Mouse (Mus musculus) kidney, embryonic 14.5 days (tissue): ENCODE results near the gene Hnrnpul2. TPM values are rescaled to one million over a fixed set of nuclear protein-coding genes. Genes with fewer than 3 reads are reported as not detected.

Source experiments
- ATAC-seq: fragments of 200-750 bp; cut with Nextera tagmentation; 2 replicates; pipeline ENCODE4 v1.8.0; 2017; ENCODE audit warnings: moderate number of reproducible peaks, mild to moderate bottlenecking, moderate TSS enrichment, moderate library complexity; ENCODE audit not compliant: low FRiP score, low TSS enrichment
- H3K27ac ChIP-seq: fragments of 300-500 bp; sonication (generic); 2 replicates; pipeline ENCODE4 v1.5.1; 2014; ENCODE audit warnings: low read depth, mild to moderate bottlenecking, low read length, moderate library complexity, mixed read lengths
- H3K27me3 ChIP-seq: fragments of 300-500 bp; sonication (generic); 2 replicates; pipeline ENCODE4 v1.6.1; 2014; ENCODE audit warnings: mild to moderate bottlenecking, low read length; ENCODE audit not compliant: control insufficient read depth, insufficient read depth
- H3K36me3 ChIP-seq: fragments of 300-500 bp; sonication (generic); 2 replicates; pipeline ENCODE4 v1.6.1; 2014; ENCODE audit warnings: low read length, mixed read lengths; ENCODE audit not compliant: control insufficient read depth, insufficient read depth
- H3K4me1 ChIP-seq: fragments of 300-500 bp; sonication (generic); 2 replicates; pipeline ENCODE4 v1.6.1; 2014; ENCODE audit warnings: low read length, mixed read lengths; ENCODE audit not compliant: control insufficient read depth, insufficient read depth
- H3K4me2 ChIP-seq: fragments of 300-500 bp; sonication (generic); replicated peaks from 2 replicates; pipeline ENCODE4 v1.6.1; 2014; ENCODE audit warnings: low read depth, mild to moderate bottlenecking, low read length
- H3K4me3 ChIP-seq: fragments of 300-500 bp; sonication (generic); 2 replicates; pipeline ENCODE4 v1.5.1; 2014; ENCODE audit warnings: mild to moderate bottlenecking, low read length
- H3K9ac ChIP-seq: fragments of 300-500 bp; sonication (generic); 2 replicates; pipeline ENCODE4 v1.6.1; 2014; ENCODE audit warnings: low read depth, mild to moderate bottlenecking, low read length, moderate library complexity
- H3K9me3 ChIP-seq: fragments of 300-500 bp; sonication (generic); 2 replicates; pipeline ENCODE4 v1.6.1; 2016; ENCODE audit warnings: low read length; ENCODE audit not compliant: control insufficient read depth
- WGBS: fragments of 180-500 bp; shearing (Covaris S2); extraction: QIAGEN DNeasy Blood & Tissue Kit; methylation state at CpG from one replicate; pipeline ENCODE4 v1.1.7; 2014; 5-methylcytosine and 5-hydroxymethylcytosine counted together
- polyA plus RNA-seq: library from polyadenylated mRNA; unstranded; fragments of >200 nt; fragmentation: Nextera tagmentation; extraction: Ambion mirVana; gene quantifications from 2 replicates; pipeline ENCODE4 v1.2.1, GENCODE M21; 2014

Hnrnpul2 gene
- polyA plus RNA-seq = 9.3 and 10.5 TPM in 2 replicates

- Histone ChIP-seq H3K9ac (peak within 1 kb of the TSS; percentile 99), H3K4me3 (peak within 1 kb of the TSS; percentile 100), H3K4me2 (peak within 1 kb of the TSS; percentile 85), H3K27ac (peak within 1 kb of the TSS; percentile 100), H3K4me1 (peaks cover 32% of the 10 kb centered on the region), H3K9me3 (no peaks in the 10 kb centered on the region), H3K36me3 (peaks cover 44% of the 10 kb centered on the region), H3K27me3 (no peaks in the 10 kb centered on the region)
- under 1% methylated on average over 82 of the region's 83 CpGs for WGBS
- peak; percentile 95 for ATAC-seq
Measured at GRCm38 (mm10) chr19:8819596-8820423, at the start of gene Hnrnpul2. Gene Hnrnpul2 (plus strand): TSS chr19:8820010.

GRCm38 (mm10) chr19:8770567-8771270 lies 49.1 kb upstream of the Hnrnpul2 start, which contains the start of gene Tmem223:
Gene Tmem223 (plus strand): TSS chr19:8770996.
- peak within 1 kb of the TSS; percentile 84 for H3K4me3 ChIP-seq
- WGBS = 33% methylated on average over 29 of the region's 29 CpGs
- peaks cover 24% of the 10 kb centered on the region for H3K4me1 ChIP-seq
- no peaks in the 10 kb centered on the region for H3K27me3 ChIP-seq
- peaks cover under 1% of the 10 kb centered on the region; the same call in 1 of the 2 replicates for H3K9me3 ChIP-seq
- ATAC-seq = 0 out of 2 replicates have a peak, but pooled peaks have one; percentile 38
- H3K9ac ChIP-seq = peak within 1 kb of the TSS; percentile 93
- peak within 1 kb of the TSS; percentile 75 for H3K4me2 ChIP-seq
- H3K36me3 ChIP-seq = peaks cover 58% of the 10 kb centered on the region
- peak within 1 kb of the TSS; percentile 85 for H3K27ac ChIP-seq

DNA sequence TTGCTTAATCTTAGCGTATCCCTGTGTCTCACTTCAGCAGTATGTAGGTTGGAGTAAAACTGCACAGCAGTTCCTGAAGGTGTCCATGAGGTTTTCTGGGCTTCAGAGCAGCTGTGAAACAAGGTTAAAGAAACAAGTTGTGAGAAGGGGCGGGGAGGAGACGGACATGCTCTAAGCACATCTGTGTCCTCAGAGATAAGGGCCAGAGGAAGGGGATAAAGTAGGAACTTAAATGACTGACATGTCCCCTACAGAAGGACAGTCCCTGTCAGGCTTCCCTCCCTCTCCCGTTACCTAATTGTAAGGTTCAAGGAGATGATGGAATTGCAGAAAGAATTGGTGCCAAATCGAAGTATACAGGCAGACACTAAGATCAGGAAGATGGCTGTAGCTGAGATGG lies 46.8 kb upstream of the Hnrnpul2 start:
- 84% methylated on average over 5 of the region's 5 CpGs for WGBS
- Histone ChIP-seq H3K4me1 (peaks cover 25% of the 10 kb centered on the region), H3K9me3 (no peaks in the 10 kb centered on the region), H3K4me2 (peak overlapping the region; percentile 98), H3K9ac (peak overlapping the region; percentile 96; the same call in 1 of the 2 replicates), H3K4me3 (peak overlapping the region; percentile 70; the same call in 1 of the 2 replicates), H3K36me3 (peaks cover 40% of the 10 kb centered on the region), H3K27ac (0 out of 2 replicates have a peak overlapping the region, but pooled peaks have one; percentile 97), H3K27me3 (no peaks in the 10 kb centered on the region)
- no peak for ATAC-seq

- H3K27ac ChIP-seq = peak overlapping the region; percentile 97; the same call in 1 of the 2 replicates
- peaks cover 25% of the 10 kb centered on the region for H3K4me1 ChIP-seq
- no peaks in the 10 kb centered on the region for H3K27me3 ChIP-seq
- peak overlapping the region; percentile 98 for H3K4me2 ChIP-seq
- H3K4me3 ChIP-seq = peak overlapping the region; percentile 70
- peaks cover 40% of the 10 kb centered on the region for H3K36me3 ChIP-seq
- no peaks in the 10 kb centered on the region for H3K9me3 ChIP-seq
- no peak for ATAC-seq
- WGBS = 48% methylated on average over 6 of the region's 6 CpGs
- H3K9ac ChIP-seq = peak overlapping the region; percentile 96; the same call in 1 of the 2 replicates
Measured at GRCm38 (mm10) chr19:8773409-8773808, 46.4 kb upstream of the Hnrnpul2 start.

GRCm38 (mm10) chr19:8774086-8774835 lies 45.5 kb upstream of the Hnrnpul2 start, which contains the start of gene Tmem179b:
Gene Tmem179b (minus strand): TSS chr19:8774467.
- Histone ChIP-seq H3K9ac (peak within 1 kb of the TSS; percentile 96), H3K4me2 (peak within 1 kb of the TSS; percentile 98), H3K9me3 (no peaks in the 10 kb centered on the region), H3K27me3 (no peaks in the 10 kb centered on the region), H3K4me1 (peaks cover 25% of the 10 kb centered on the region), H3K4me3 (peak within 1 kb of the TSS; percentile 70), H3K36me3 (peaks cover 33% of the 10 kb centered on the region), H3K27ac (peak within 1 kb of the TSS; percentile 97)
- ATAC-seq = peak; percentile 93
- under 1% methylated on average over 68 of the region's 68 CpGs for WGBS

DNA sequence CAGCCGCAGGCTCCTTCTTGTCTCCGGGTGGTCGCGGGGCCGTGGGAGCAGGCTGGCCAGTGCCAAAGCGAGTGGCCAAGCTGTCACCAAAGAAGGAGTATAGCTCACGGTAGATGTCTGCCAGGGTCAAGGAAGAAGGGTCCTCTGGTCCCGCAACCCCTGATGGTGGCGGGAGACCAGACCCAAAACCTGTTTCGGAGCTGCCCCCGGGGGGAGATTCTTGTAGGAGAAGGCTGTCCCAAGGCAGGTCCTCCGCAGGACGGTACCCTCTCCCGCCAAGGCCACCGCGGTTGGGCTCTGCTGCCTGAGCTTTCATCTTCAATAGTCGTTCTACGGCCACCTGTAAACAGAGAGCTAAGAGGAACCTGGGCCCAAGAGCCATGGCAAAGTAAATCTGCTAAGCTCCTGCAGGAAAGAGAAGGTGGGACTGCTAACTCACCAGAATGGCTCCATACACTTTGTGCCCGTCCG lies 44.8 kb upstream of the Hnrnpul2 start:
- H3K4me1 ChIP-seq = peaks cover 25% of the 10 kb centered on the region
- H3K27ac ChIP-seq = peak overlapping the region; percentile 97
- peak overlapping the region; percentile 98 for H3K4me2 ChIP-seq
- ATAC-seq = peak; percentile 29
- peaks cover 30% of the 10 kb centered on the region for H3K36me3 ChIP-seq
- peak overlapping the region; percentile 96 for H3K9ac ChIP-seq
- peak overlapping the region; percentile 70 for H3K4me3 ChIP-seq
- 6% methylated on average over 18 of the region's 20 CpGs for WGBS
- H3K9me3 ChIP-seq = no peaks in the 10 kb centered on the region
- no peaks in the 10 kb centered on the region for H3K27me3 ChIP-seq

DNA sequence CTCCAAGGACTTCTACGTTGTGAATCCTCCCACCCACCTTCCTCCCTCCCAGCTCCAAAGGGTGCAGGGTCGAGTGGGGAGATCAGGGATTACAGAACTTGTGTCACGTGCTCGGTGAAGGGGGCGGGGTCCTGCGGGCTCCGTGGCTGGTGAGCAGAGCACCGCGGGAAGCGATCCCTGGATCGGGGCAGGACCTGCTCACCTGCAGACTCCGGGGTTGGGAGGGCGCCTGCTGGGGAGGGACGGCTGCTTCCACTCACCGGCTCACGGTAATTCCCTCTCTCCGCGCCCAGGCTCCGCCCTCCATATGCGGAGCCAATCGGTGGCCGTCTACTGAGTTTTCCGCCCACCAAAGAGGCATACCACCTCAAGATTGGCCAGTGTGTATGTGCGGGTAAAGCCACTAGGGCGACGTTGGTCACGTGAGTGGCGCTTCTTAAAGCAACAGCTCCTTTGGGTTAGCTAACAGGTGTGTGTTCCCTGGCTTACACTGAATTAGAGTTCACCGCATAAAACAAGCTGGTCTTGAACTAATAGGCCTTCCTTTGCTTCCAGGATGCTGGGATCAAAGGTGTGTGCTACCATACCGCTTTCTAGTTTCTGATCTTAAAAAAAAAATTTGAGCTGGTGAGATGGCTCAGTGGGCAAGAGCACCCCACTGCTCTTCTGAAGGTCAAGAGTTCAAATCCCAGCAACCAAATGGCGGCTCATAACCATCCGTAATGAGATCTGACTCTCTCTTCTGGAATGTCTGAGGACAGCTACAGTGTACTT lies 33.6 kb upstream of the Hnrnpul2 start, which contains the start of gene Taf6l:
Gene Taf6l, minus strand, starts transcription at position 410 of the 774 bp plus-strand sequence.
- Histone ChIP-seq H3K9ac (peak within 1 kb of the TSS; percentile 78), H3K27ac (peak within 1 kb of the TSS; percentile 85), H3K4me2 (peak within 1 kb of the TSS; percentile 72), H3K27me3 (no peaks in the 10 kb centered on the region), H3K4me1 (0 out of 2 replicates have a peak, but pooled peaks cover 6% of the 10 kb centered on the region), H3K4me3 (peak within 1 kb of the TSS; percentile 76), H3K36me3 (peaks cover 29% of the 10 kb centered on the region), H3K9me3 (no peaks in the 10 kb centered on the region)
- WGBS = 1% methylated on average over 32 of the region's 32 CpGs
- peak; percentile 99 for ATAC-seq
